Mouse (Mus musculus) left cerebral cortex, postnatal 10 days (tissue): Measurements from ENCODE around the gene Slc35b2. TPM values are rescaled to one million over a fixed set of nuclear protein-coding genes. Genes with fewer than 3 reads are reported as not detected.

Source experiments
- DNase-seq, 2 experiments: peaks; one replicate each; pipeline ENCODE4 v3.0.0; 2021 to 2022; ENCODE audit warnings: low spot score in 2 of 2, mixed read lengths in 1 of 2; ENCODE audit errors: extremely low spot score in 1 of 2
- intact Hi-C: fragments of 180-260 bp; cut with DNase I; formaldehyde crosslinking; loops from one replicate; pipeline ENCODE4 v1.15.1; 2025
- total RNA-seq, 2 experiments: library from RNA; stranded (reverse); gene quantifications; 2 replicates each; pipeline ENCODE4 v1.2.3; 2021

Slc35b2 gene
- total RNA-seq, 2 experiments from 2014 or later = 43.8 to 46.7 TPM

- intact Hi-C loops = no loop called here
- no peak for DNase-seq
These were observed 52.5 kb downstream of the Slc35b2 start for GRCm38 (mm10) chr17:45616046-45616650.

- intact Hi-C loops = no loop called here
- DNase-seq = no peak
These were observed 53.0 kb downstream of the Slc35b2 start for GRCm38 (mm10) chr17:45616679-45617078.

Other genes starting within 250 kb of the Slc35b2 start
- 10 to 100 TPM; 47.3 to 48.0 TPM for gene Cdc5l, start 130.1 kb upstream of the Slc35b2 start, total RNA-seq
- 1 to 10 TPM; 4.9 to 5.0 TPM for gene Spats1, start 88.5 kb upstream of the Slc35b2 start, total RNA-seq
- 10 to 100 TPM; 21.2 to 23.4 TPM for gene Aars2, start 57.0 kb upstream of the Slc35b2 start, total RNA-seq
- gene Tcte1, start 40.4 kb upstream of the Slc35b2 start, total RNA-seq = 1 to 10 TPM in 1 of 2 experiments, under 1 TPM in 1; 0.45 to 1.0 TPM
- gene Tmem151b, start 14.2 kb upstream of the Slc35b2 start, total RNA-seq = 100 to 1,000 TPM in 1 of 2 experiments, 10 to 100 TPM in 1; 99.5 to 104 TPM
- gene Nfkbie, start 8.2 kb upstream of the Slc35b2 start, total RNA-seq = 1 to 10 TPM; 2.5 to 2.6 TPM
- 1,000 to 10,000 TPM; 1,675 to 1,723 TPM for gene Hsp90ab1, start 9.4 kb downstream of the Slc35b2 start, total RNA-seq
- 10 to 100 TPM; 30.3 to 33.3 TPM for gene Slc29a1, start 35.7 kb downstream of the Slc35b2 start, total RNA-seq
- not detected for gene Mymx, start 38.2 kb downstream of the Slc35b2 start, total RNA-seq
- gene Capn11, start 95.5 kb downstream of the Slc35b2 start, total RNA-seq = under 1 TPM in 1 of 2 experiments, not detected in 1; 0.39 TPM
- gene Mrpl14, start 122.4 kb downstream of the Slc35b2 start, total RNA-seq = 10 to 100 TPM; 46.8 to 47.1 TPM
- gene Tmem63b, start 123.0 kb downstream of the Slc35b2 start, total RNA-seq = 100 to 1,000 TPM; 238 to 244 TPM
- not detected for gene 1600014C23Rik, start 170.0 kb downstream of the Slc35b2 start, total RNA-seq